Mouse (Mus musculus): ENCODE data around the gene Sh3pxd2a.

DNA sequence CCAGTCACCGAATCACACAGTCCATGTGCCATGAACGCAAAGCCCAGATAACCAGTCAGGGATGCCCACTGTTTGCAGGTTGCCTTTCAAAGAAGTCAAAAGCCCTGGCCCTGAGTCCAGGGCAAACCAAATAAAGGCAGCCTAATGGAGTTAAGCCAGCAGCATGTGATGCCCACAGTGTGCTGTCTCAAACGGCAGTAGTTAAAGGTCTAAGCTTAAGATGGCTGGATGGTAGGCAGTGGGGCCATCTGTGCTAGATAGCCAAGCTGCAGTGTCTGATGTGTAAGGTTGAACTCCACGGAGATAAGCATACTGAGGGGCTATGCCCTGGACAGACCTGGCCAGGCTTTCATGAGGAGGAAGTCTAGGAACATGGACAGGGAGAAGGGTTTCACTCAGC, 61.7 kb downstream of the Sh3pxd2a start:
- TF ChIP-seq CTCF (IDR thresholded peaks at IDR 0.05; ENCODE audit: extremely low read depth, insufficient read depth, low read length) (no peak), POLR2A (IDR thresholded peaks at IDR 0.05; ENCODE audit: extremely low read depth, insufficient read depth, low read length) (no peak)

Measured in cortical plate, adult 2 months (tissue).